Mouse (Mus musculus) thymus, adult 2 months (tissue): ENCODE measurements at regions not wholly inside any gene's neighbourhood (a gene's known extent, or its start where the extent isn't known, plus 50 kb on each side); places are given as distances from the start of the nearest gene placed in this dataset.
A peak's percentile ranks its signal among the peaks of the same experiment; 100 is the strongest.

Experiments used
- DNase-seq: peaks from one replicate; pipeline ENCODE4 v3.0.0; 2021
- H3K27ac ChIP-seq: fragments of 200-500 bp; 2 replicates; pipeline ENCODE4 v1.5.1; 2012; ENCODE audit warnings: low read length, control low read depth; ENCODE audit not compliant: control insufficient read depth, insufficient read depth
- H3K27me3 ChIP-seq: fragments of 200-500 bp; 2 replicates; pipeline ENCODE4 v1.6.1; 2012; ENCODE audit warnings: mild to moderate bottlenecking, low read length, moderate library complexity, mixed read lengths; ENCODE audit not compliant: control insufficient read depth, insufficient read depth
- H3K36me3 ChIP-seq: fragments of 200-500 bp; 2 replicates; pipeline ENCODE4 v1.6.1; 2012; ENCODE audit warnings: mild to moderate bottlenecking, low read length, moderate library complexity; ENCODE audit not compliant: control insufficient read depth, insufficient read depth
- H3K4me1 ChIP-seq: fragments of 200-500 bp; replicated peaks from 2 replicates; pipeline ENCODE4 v1.6.1; 2012; ENCODE audit warnings: low read length; ENCODE audit not compliant: control insufficient read depth, insufficient read depth
- H3K4me3 ChIP-seq: fragments of 200-500 bp; 2 replicates; pipeline ENCODE4 v1.5.1; 2012; ENCODE audit warnings: mild to moderate bottlenecking, low read length, control low read depth, moderate library complexity; ENCODE audit not compliant: control insufficient read depth, insufficient read depth
- CTCF ChIP-seq: fragments of 200-500 bp; IDR thresholded peaks from 2 replicates; pipeline ENCODE4 v1.5.1; 2012; ENCODE audit warnings: mild to moderate bottlenecking, control low read depth, low read length, moderate library complexity, borderline replicate concordance; ENCODE audit not compliant: control insufficient read depth, poor library complexity, insufficient read depth; ENCODE audit errors: extremely low read depth
- POLR2A ChIP-seq: fragments of 200-500 bp; IDR thresholded peaks from 2 replicates; pipeline ENCODE4 v1.6.1; 2012; ENCODE audit warnings: mild to moderate bottlenecking, low read length, control low read depth, moderate library complexity; ENCODE audit not compliant: control insufficient read depth, poor library complexity, insufficient read depth; ENCODE audit errors: extremely low read depth
- WGBS: fragments of 180-500 bp; shearing (Covaris S2); methylation state at CpG from one replicate; pipeline ENCODE4 v1.1.7; 2018; 5-methylcytosine and 5-hydroxymethylcytosine counted together

DNA sequence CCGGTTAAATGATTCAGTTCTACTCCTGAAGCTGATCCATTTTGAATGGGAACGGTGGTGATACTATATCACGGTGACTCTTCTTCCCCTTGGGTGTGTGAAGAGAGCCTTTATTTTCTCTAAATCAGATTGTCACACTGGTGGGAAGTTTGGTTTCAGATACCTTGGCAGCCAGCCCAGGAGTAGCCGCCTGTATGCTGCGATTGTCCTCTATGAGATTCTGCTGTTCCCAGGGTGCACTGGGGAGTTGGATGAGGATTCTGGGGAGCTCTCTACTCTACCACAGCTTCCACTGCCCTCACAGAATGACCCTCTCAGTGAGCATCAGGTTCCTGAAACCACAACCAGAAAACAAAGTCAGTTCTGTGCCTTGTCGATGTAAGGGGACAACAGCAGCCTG, 104.0 kb upstream of the Rapgef5 start:
- TF ChIP-seq CTCF: no peak
- no peak for TF ChIP-seq POLR2A

DNA sequence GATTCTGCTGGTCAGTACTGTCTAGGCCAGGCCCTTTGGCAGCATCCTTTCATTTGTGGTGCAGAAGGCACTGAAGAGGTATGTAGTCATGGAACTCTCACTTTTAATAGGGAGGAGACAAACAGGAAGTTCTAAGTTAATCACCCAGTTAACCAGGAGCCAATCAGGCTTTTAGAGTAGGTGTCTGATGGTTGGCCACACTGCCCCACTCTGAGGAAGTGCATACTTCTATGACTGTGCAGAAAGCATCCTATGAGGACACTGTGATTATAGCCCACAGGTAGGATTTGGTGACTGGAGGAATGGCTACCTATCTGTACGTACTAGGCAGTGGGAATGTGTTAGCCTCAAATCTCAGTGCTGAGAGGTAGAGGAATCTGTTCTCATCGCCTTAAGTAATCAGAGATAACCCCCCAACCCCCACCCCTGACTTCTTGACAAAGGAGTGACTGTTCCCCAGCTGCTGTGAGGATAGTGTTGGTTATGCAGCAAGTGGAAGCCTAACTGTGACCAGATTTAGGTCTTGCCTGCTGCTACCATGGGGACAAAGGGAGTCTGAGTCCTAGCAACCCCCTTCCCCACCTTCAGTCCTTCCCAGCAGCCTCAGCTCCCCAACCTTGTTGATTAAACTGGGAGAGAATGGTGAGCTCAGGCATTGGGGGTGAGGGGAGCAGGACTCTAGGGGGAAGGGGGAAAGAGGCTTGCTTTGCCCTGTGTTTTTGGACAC, 103.3 kb upstream of the Rapgef5 start:
- Histone ChIP-seq H3K27me3 (no peaks in the 10 kb centered on the region), H3K36me3 (no peaks in the 10 kb centered on the region), H3K27ac (no peak overlapping the region), H3K4me3 (no peak overlapping the region), H3K4me1 (peaks cover 10% of the 10 kb centered on the region)
- DNase-seq: no peak
- WGBS: 94% methylated on average over 2 of the region's 2 CpGs
- TF ChIP-seq POLR2A (no peak), CTCF (no peak)

More for the DNA sequence above, 104.0 kb upstream of the Rapgef5 start:
- no peak for DNase-seq
- H3K4me1 ChIP-seq: peaks cover 4% of the 10 kb centered on the region
- no peaks in the 10 kb centered on the region for H3K36me3 ChIP-seq
- no peak overlapping the region for H3K27ac ChIP-seq
- H3K27me3 ChIP-seq: no peaks in the 10 kb centered on the region
- H3K4me3 ChIP-seq: no peak overlapping the region
- 48% methylated on average over 6 of the region's 6 CpGs for WGBS

DNA sequence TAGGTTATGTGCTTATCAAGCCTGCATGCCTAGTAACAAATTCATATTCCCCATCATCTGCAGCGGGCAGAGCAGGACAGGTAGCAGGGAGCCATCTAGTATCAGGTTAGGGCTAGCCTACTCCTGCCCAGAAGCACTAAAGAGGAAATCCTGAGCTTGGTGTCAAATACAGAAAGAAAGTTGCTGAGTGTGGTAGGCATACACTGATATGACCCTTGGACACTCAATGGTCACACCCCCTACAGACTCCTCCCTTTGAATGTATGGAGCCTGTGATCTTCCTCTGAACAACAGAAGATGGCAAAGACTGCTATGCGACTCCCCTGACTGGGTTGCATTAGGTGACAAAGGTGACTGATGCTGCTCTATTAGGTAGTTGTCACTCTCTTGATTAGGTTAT, 102.3 kb upstream of the Rapgef5 start:
- peaks cover 13% of the 10 kb centered on the region for H3K4me1 ChIP-seq
- WGBS: 94% methylated on average over 2 of the region's 2 CpGs

DNA sequence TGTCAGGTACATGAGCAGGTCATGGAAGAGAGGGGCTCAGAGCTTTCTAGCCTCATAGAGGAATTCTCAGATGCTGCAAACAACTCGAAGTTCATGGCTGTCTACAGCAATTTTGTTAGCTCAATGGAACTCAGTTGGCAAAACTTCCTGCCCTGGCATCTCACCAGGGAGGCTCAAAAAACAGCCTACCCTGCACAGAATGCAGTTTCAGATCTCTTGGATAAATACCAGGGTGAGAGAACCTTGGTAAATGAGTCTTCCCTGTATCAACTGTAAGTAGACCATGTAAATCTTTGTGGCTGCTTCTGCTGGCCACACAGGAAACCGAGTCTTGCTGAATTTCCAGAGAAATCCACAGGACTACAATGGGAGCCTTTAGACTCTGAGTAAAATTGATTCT, 101.1 kb upstream of the Rapgef5 start:
- no peaks in the 10 kb centered on the region for H3K36me3 ChIP-seq

More for the DNA sequence above, 102.3 kb upstream of the Rapgef5 start:
- Histone ChIP-seq H3K27me3 (no peaks in the 10 kb centered on the region), H3K36me3 (no peaks in the 10 kb centered on the region), H3K27ac (no peak overlapping the region), H3K4me3 (no peak overlapping the region)
- TF ChIP-seq CTCF: no peak
- no peak for TF ChIP-seq POLR2A
- no peak for DNase-seq

DNA sequence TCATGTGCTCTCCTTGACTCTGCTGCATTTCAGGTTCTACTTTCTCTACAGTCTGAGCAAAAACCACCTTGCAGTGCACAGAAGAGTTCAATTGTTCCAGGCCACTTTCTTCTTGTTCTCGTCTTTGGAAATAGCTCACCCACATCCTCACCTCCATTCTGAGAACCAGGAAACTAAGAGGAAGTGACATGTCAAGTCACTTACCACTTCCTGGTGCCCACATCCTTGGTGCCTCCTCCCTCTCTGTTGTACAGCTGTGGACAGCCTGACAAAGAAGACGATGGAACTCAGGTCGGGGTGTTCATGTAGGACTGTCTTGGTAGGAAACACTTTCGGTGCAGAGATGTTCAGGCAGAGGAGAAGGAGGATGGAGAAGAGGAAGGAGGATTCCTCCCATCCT, 98.3 kb upstream of the Rapgef5 start:
- peak; percentile 15 for DNase-seq
- 36% methylated on average over 4 of the region's 4 CpGs for WGBS
- Histone ChIP-seq H3K4me1 (peaks cover 12% of the 10 kb centered on the region), H3K27me3 (no peaks in the 10 kb centered on the region), H3K4me3 (no peak overlapping the region), H3K36me3 (no peaks in the 10 kb centered on the region), H3K27ac (no peak overlapping the region; the same call in 1 of the 2 replicates)
- TF ChIP-seq POLR2A: no peak
- no peak for TF ChIP-seq CTCF

More for the DNA sequence above, 101.1 kb upstream of the Rapgef5 start:
- TF ChIP-seq POLR2A: no peak
- no peak for TF ChIP-seq CTCF
- no peak overlapping the region for H3K4me3 ChIP-seq
- H3K4me1 ChIP-seq: peaks cover 13% of the 10 kb centered on the region
- WGBS: 56% methylated on average over 2 of the region's 2 CpGs
- no peaks in the 10 kb centered on the region for H3K27me3 ChIP-seq
- no peak overlapping the region for H3K27ac ChIP-seq
- DNase-seq: no peak

DNA sequence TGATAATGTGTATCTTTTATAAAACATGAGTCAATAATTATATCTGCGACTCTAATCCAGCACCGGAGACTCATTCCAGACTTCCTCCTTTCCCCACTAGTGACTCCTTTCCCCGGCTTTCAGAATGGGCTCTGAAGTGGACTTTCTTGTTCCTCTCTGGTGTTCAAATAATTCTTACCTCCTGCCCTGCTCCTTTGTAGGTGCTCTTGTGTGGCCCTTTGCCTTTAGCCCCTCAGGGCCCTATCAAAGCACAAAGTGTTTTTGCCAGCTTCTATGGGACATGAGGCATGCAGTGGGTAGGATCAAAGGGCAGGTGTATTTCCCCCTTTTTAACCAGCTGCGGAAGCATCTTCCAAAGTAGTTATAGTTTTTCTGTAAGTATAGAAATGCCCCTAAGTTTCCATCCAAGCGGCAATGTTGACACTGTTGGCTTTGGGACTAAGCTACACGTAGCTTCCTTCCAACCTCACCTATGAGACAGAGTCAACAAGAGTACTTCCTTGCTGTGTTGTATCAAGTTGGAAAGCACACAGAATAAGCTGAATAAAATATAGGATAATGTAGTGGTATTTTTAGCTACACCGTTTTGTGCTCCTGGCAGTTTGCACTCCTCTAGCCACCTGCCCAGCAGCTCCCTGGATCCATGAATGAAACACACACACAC, 93.8 kb upstream of the Rapgef5 start:
- no peak for DNase-seq
- Histone ChIP-seq H3K27ac (no peak overlapping the region), H3K4me3 (no peak overlapping the region), H3K36me3 (no peaks in the 10 kb centered on the region), H3K27me3 (no peaks in the 10 kb centered on the region), H3K4me1 (peaks cover 7% of the 10 kb centered on the region)
- TF ChIP-seq CTCF (no peak), POLR2A (no peak)
- WGBS: 91% methylated on average over 7 of the region's 7 CpGs
